In genomic region chr7:89433893-89434616, GRCm38 (mm10) we compare ENCODE assay signal across 13 mouse cellular contexts. TPM values are rescaled to one million over a fixed set of nuclear protein-coding genes. Genes with fewer than 3 reads are reported as not detected.
A peak's percentile ranks its signal among the peaks of the same experiment; 100 is the strongest.
DNase-seq lines count a peak whose midpoint lies in the region; ATAC-seq and TF ChIP-seq lines count a peak whose summit lies in the region.
"Had no signal": no experiment of that assay in that cellular context is flagged by ENCODE, and none has a peak within 500 bp of the region (broad histone marks: within the 10 kb centered on the region; RNA-seq: fewer than 3 reads in every experiment).

No protein-coding gene starts in this region.

- WGBS in heart, embryonic 11.5 days (ENCODE audit: insufficient replicate concordance), result 33% methylated on average over 8 of the region's 8 CpGs
- 36% methylated on average over 8 of the region's 8 CpGs for WGBS in lung, embryonic 14.5 days
- 25% methylated on average over 8 of the region's 8 CpGs for WGBS in kidney, adult 2 months
- 47% methylated on average over 8 of the region's 8 CpGs for WGBS in liver, postnatal 0 days (ENCODE audit: insufficient replicate concordance)

- no peak overlapping the region for H3K27ac ChIP-seq in heart, embryonic 11.5 days (ENCODE audit: low read depth, low read length)
- no peak overlapping the region for H3K27ac ChIP-seq in lung, embryonic 14.5 days (ENCODE audit: low read depth)
- H3K27ac ChIP-seq in kidney, adult 2 months (ENCODE audit: insufficient read depth, low read depth, low read length), result peak overlapping the region; percentile 99
- H3K27ac ChIP-seq in liver, postnatal 0 days (ENCODE audit: low read depth), result peak overlapping the region; percentile 20; the same call in 1 of the 2 replicates
- H3K27ac ChIP-seq: liver, embryonic 14.5 days had no signal

- H3K9me3 ChIP-seq in heart, embryonic 11.5 days (replicated peaks; ENCODE audit: control insufficient read depth, low read length), result no peaks in the 10 kb centered on the region
- H3K9me3 ChIP-seq in lung, embryonic 14.5 days (ENCODE audit: low read depth, low read length), result no peaks in the 10 kb centered on the region
- H3K9me3 ChIP-seq in liver, postnatal 0 days (ENCODE audit: low read length), result no peaks in the 10 kb centered on the region
- H3K9me3 ChIP-seq: G1E had no signal

- H3K4me3 ChIP-seq in heart, embryonic 11.5 days (ENCODE audit: low read depth, low read length), result no peak overlapping the region
- no peak overlapping the region for H3K4me3 ChIP-seq in lung, embryonic 14.5 days (ENCODE audit: low read depth, low read length)
- H3K4me3 ChIP-seq in kidney, adult 2 months (ENCODE audit: insufficient read depth, low read depth, low read length), result no peak overlapping the region
- no peak overlapping the region for H3K4me3 ChIP-seq in liver, postnatal 0 days (ENCODE audit: low read depth, low read length)
- H3K4me3 ChIP-seq: erythroblast, embryonic 14.5 days had no signal

- H3K4me1 ChIP-seq in heart, embryonic 11.5 days (ENCODE audit: control insufficient read depth, insufficient read depth, low read length), result no peaks in the 10 kb centered on the region
- H3K4me1 ChIP-seq in lung, embryonic 14.5 days (ENCODE audit: insufficient read depth), result no peaks in the 10 kb centered on the region
- peaks cover 34% of the 10 kb centered on the region for H3K4me1 ChIP-seq in kidney, adult 2 months (ENCODE audit: control insufficient read depth, insufficient read depth, low read length)
- H3K4me1 ChIP-seq in liver, postnatal 0 days (ENCODE audit: insufficient read depth), result peaks cover 11% of the 10 kb centered on the region; the same call in 1 of the 2 replicates

- H3K27me3 ChIP-seq in heart, embryonic 11.5 days (ENCODE audit: control insufficient read depth, insufficient read depth, low read length), result no peaks in the 10 kb centered on the region
- H3K27me3 ChIP-seq in lung, embryonic 14.5 days (ENCODE audit: insufficient read depth, low read length), result no peaks in the 10 kb centered on the region
- no peaks in the 10 kb centered on the region for H3K27me3 ChIP-seq in kidney, adult 2 months (replicated peaks; ENCODE audit: control insufficient read depth, insufficient read depth, low read length)
- H3K27me3 ChIP-seq in liver, postnatal 0 days (ENCODE audit: insufficient read depth, low read length), result no peaks in the 10 kb centered on the region

- DNase-seq in heart, adult 11 months, result peak; percentile 88
- peak; percentile 40 for DNase-seq in lung, embryonic 14.5 days
- no peak for DNase-seq in lung, adult 18-20 months
- peak; percentile 96 for DNase-seq in kidney, adult 2 months
- no peak for DNase-seq in liver, postnatal 0 days
- no peak for DNase-seq in layer of hippocampus, adult 9-10 months (ENCODE audit: low spot score)
- DNase-seq in adrenal gland, postnatal 36 days, result no peak
- DNase-seq: cerebellum, postnatal 36 days had no signal

- no peak for ATAC-seq in heart, embryonic 11.5 days (replicated peaks; ENCODE audit: insufficient number of reproducible peaks, low FRiP score, low TSS enrichment)
- no peak for ATAC-seq in lung, embryonic 14.5 days (ENCODE audit: insufficient read depth)
- peak; percentile 65; the same call in 1 of the 2 replicates for ATAC-seq in liver, postnatal 0 days
- ATAC-seq: inflammation-experienced regulatory T-cells, adult 6 months had no signal

- no peaks in the 10 kb centered on the region for H3K36me3 ChIP-seq in heart, embryonic 11.5 days (ENCODE audit: control insufficient read depth, insufficient read depth, low read length)
- no peaks in the 10 kb centered on the region for H3K36me3 ChIP-seq in lung, embryonic 14.5 days (ENCODE audit: insufficient read depth)
- H3K36me3 ChIP-seq in kidney, adult 2 months (ENCODE audit: control insufficient read depth, insufficient read depth, low read length), result no peaks in the 10 kb centered on the region
- no peaks in the 10 kb centered on the region for H3K36me3 ChIP-seq in liver, postnatal 0 days (replicated peaks; ENCODE audit: insufficient read depth, low read length)
- H3K36me3 ChIP-seq: G1E had no signal

- TF ChIP-seq CTCF in lung, embryonic 14.5 days (IDR thresholded peaks at IDR 0.05; ENCODE audit: low read depth), result no peak
- no peak for TF ChIP-seq CTCF in kidney, adult 2 months (conservative IDR thresholded peaks at IDR 0.05; ENCODE audit: insufficient read depth, insufficient read length, low read depth, low read length)
- no peak for TF ChIP-seq CTCF in liver, postnatal 0 days (IDR thresholded peaks at IDR 0.05; ENCODE audit: low read depth)

- TF ChIP-seq EP300 in liver, postnatal 0 days (IDR thresholded peaks at IDR 0.05; ENCODE audit: low read depth), result peak; percentile 16; the same call in 1 of the 2 replicates

- H3K9ac ChIP-seq in heart, embryonic 11.5 days (ENCODE audit: low read depth, low read length), result no peak overlapping the region
- no peak overlapping the region for H3K9ac ChIP-seq in lung, embryonic 14.5 days
- no peak overlapping the region; the same call in 1 of the 2 replicates for H3K9ac ChIP-seq in liver, postnatal 0 days (replicated peaks)
- H3K9ac ChIP-seq: liver, embryonic 14.5 days had no signal

- TF ChIP-seq POLR2A in kidney, adult 2 months (IDR thresholded peaks at IDR 0.05; ENCODE audit: low read depth, low read length), result no peak

- no peak overlapping the region for H3K4me2 ChIP-seq in heart, embryonic 11.5 days
- H3K4me2 ChIP-seq in lung, embryonic 14.5 days, result no peak overlapping the region
- peak overlapping the region; percentile 38; the same call in 1 of the 2 replicates for H3K4me2 ChIP-seq in liver, postnatal 0 days (ENCODE audit: low read depth, low read length)

RNA-seq across cellular contexts. Expression of gene Fzd4, which starts 29.9 kb away (rescaled TPM):
- polyA plus RNA-seq in heart, embryonic 11.5 days (2014; fragmentation: Nextera tagmentation; extraction: Ambion mirVana), result 9.8 and 12.1 TPM in 2 replicates
- polyA plus RNA-seq in lung, embryonic 14.5 days (2014; fragmentation: Nextera tagmentation; extraction: Ambion mirVana), result 17.1 and 17.3 TPM in 2 replicates
- polyA plus RNA-seq in kidney, adult 2 months (2012; rRNA removed), result 28.7 and 31.2 TPM in 2 replicates
- polyA plus RNA-seq in liver, postnatal 0 days (2015; fragmentation: Nextera tagmentation; extraction: Ambion mirVana), result 4.5 and 4.7 TPM in 2 replicates
- total RNA-seq in adrenal gland, postnatal 36 days (2021), result 10 to 100 TPM; 41.2 to 43.4 TPM
- polyA plus RNA-seq: erythroblast, embryonic 14.5 days; G1E; inflammation-experienced regulatory T-cells, adult 6 months had no signal

RNA-seq across cellular contexts. Expression of gene Tmem135, which starts 30.0 kb away (rescaled TPM):
- polyA plus RNA-seq in heart, embryonic 11.5 days (2014; fragmentation: Nextera tagmentation; extraction: Ambion mirVana), result 27.2 and 30.4 TPM in 2 replicates
- polyA plus RNA-seq in lung, embryonic 14.5 days (2014; fragmentation: Nextera tagmentation; extraction: Ambion mirVana), result 22.6 and 22.9 TPM in 2 replicates
- 53.6 and 100 TPM in 2 replicates for polyA plus RNA-seq in kidney, adult 2 months (2012; rRNA removed)
- 31.7 and 32.4 TPM in 2 replicates for polyA plus RNA-seq in liver, postnatal 0 days (2015; fragmentation: Nextera tagmentation; extraction: Ambion mirVana)
- total RNA-seq in adrenal gland, postnatal 36 days (2021), result 100 to 1,000 TPM in 1 of 2 experiments, 10 to 100 TPM in 1; 85.2 to 126 TPM

Comparison
In these comparisons a context has a peak if more than half of its experiments do, and no peak if none do; other contexts are left out.
1. DNase-seq: peak in heart, adult 11 months (single experiment), lung, embryonic 14.5 days (single experiment) and kidney, adult 2 months (single experiment); none in lung, adult 18-20 months (0 of 2), liver, postnatal 0 days (single experiment), layer of hippocampus, adult 9-10 months (single experiment) and adrenal gland, postnatal 36 days (0 of 2).
2. H3K27ac ChIP-seq: peak in kidney, adult 2 months (single experiment) and liver, postnatal 0 days (single experiment); none in heart, embryonic 11.5 days (single experiment) and lung, embryonic 14.5 days (single experiment).